Mouse (Mus musculus): Measurements from ENCODE around the gene Mss51. TPM values are rescaled to one million over a fixed set of nuclear protein-coding genes. Genes with fewer than 3 reads are reported as not detected.
A peak's percentile ranks its signal among the peaks of the same experiment; 100 is the strongest.

Gene Mss51
- polyA plus RNA-seq, 2 experiments from 2014 or later: 0.60 to 2.5 TPM

DNA sequence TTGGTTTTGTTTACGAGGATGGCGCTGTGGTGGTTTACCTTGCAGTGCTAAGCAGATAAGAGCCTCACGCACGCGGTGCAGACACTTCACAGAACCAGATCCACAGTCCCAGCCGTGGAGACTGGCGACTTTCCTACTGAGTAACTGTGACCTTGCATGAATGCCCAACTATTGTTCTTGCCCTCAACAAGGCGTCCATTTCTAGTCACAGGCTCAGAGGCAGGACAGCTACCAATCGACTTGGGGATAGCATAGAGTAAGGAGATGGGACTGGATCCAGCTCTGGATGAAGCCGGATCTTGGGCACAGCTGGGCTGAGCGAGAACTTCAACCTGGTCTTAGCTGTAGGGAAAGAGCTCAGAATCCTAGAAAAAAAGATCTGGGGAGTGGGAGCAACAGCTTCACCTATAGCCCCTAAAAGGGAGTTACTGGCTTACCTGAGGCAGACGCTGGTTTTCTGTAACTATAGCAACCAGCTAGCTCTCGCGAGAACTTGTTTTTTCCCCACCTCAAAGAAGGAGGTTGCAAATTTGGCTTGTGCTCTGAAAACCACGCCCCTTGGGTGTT is 44.9 kb downstream of the Mss51 start, which contains the start of gene Cfap70:
TSS of gene Cfap70 (minus strand) at position 462 of the 567 bp plus-strand sequence.
- peak; percentile 36 for ATAC-seq

GRCm38 (mm10) chr14:20451302-20451701 is 45.4 kb downstream of the Mss51 start:
- no peak for ATAC-seq

- ATAC-seq: no peak
These were observed 49.5 kb downstream of the Mss51 start for GRCm38 (mm10) chr14:20447209-20447608.

DNA sequence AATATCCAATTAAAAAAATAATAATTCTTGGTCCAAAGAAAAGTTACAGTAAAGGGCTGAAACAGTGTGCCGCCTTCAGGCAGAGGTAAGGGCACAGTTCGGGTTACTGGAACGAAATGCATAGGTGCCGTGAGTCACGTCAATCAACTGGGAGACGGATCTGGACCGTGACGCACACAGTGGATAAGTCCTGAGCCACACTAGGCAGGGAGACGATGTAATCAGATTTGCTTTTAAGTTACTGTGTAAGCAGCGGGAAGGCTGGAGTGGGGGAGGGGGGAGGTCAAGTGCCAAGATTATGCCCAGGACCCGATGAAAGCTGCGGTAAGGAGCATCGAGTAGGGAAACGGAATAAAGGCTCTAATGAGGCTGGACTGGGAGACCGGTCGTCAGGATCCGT is 54.4 kb downstream of the Mss51 start:
- no peak for ATAC-seq

DNA sequence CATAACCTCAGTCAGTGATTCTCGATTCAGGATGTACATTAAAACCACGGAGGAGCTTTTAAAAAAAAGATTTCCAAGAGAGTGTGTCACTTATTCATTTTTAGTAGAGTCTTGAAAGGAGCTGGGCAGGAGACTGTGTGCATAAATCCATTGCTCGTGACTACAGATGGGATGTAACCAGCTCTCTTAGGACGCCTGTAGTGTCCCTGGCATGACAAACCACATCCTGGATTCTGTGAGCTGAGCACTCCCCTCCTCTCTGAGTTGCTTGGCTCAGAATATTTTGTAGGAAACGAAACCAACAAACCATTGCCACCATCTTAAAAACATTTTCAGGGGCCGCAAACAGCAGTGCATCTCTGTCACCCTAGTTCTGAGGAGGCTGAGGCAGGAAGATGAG is 59.7 kb downstream of the Mss51 start:
- no peak for ATAC-seq

Other genes with a start within 250 kb of the Mss51 start
- gene Kcnk16, start 227.7 kb downstream of the Mss51 start, polyA plus RNA-seq (2017; shearing (Covaris generic)): not detected
- gene Nudt13, start 202.2 kb downstream of the Mss51 start, polyA plus RNA-seq (2017; shearing (Covaris generic)): 10 to 100 TPM; 16.2 to 17.6 TPM
- gene Ecd, start 148.8 kb downstream of the Mss51 start, polyA plus RNA-seq (2017; shearing (Covaris generic)): 10 to 100 TPM; 59.5 to 69.5 TPM
- gene Fam149b, start 148.7 kb downstream of the Mss51 start, polyA plus RNA-seq (2017; shearing (Covaris generic)): 10 to 100 TPM; 38.4 to 66.1 TPM
- gene Dnajc9, start 108.0 kb downstream of the Mss51 start, polyA plus RNA-seq (2017; shearing (Covaris generic)): 100 to 1,000 TPM; 100 to 140 TPM
- gene Mrps16, start 103.3 kb downstream of the Mss51 start, polyA plus RNA-seq (2017; shearing (Covaris generic)): 100 to 1,000 TPM; 127 to 128 TPM
- gene Cfap70, start 44.7 kb downstream of the Mss51 start, polyA plus RNA-seq (2017; shearing (Covaris generic)): not detected
- 10 to 100 TPM; 51.3 to 57.5 TPM for gene Anxa7, start 16.8 kb downstream of the Mss51 start, polyA plus RNA-seq (2017; shearing (Covaris generic))
- 10 to 100 TPM; 29.8 to 47.4 TPM for gene Ppp3cb, start 49.7 kb upstream of the Mss51 start, polyA plus RNA-seq (2017; shearing (Covaris generic))
- gene Usp54, start 144.2 kb upstream of the Mss51 start, polyA plus RNA-seq (2017; shearing (Covaris generic)): 1 to 10 TPM; 1.6 to 2.2 TPM
- gene Myoz1, start 159.6 kb upstream of the Mss51 start, polyA plus RNA-seq (2017; shearing (Covaris generic)): not detected
- not detected for gene Synpo2l, start 171.5 kb upstream of the Mss51 start, polyA plus RNA-seq (2017; shearing (Covaris generic))
- gene Sec24c, start 177.4 kb upstream of the Mss51 start, polyA plus RNA-seq (2017; shearing (Covaris generic)): 10 to 100 TPM; 94.7 to 97.5 TPM
- 1 to 10 TPM; 5.6 to 6.6 TPM for gene Fut11, start 198.1 kb upstream of the Mss51 start, polyA plus RNA-seq (2017; shearing (Covaris generic))
- gene Chchd1, start 206.1 kb upstream of the Mss51 start, polyA plus RNA-seq (2017; shearing (Covaris generic)): 100 to 1,000 TPM; 152 to 154 TPM
- 10 to 100 TPM; 19.2 to 24.8 TPM for gene Zswim8, start 210.7 kb upstream of the Mss51 start, polyA plus RNA-seq (2017; shearing (Covaris generic))
- gene Ndst2, start 237.7 kb upstream of the Mss51 start, polyA plus RNA-seq (2017; shearing (Covaris generic)): 10 to 100 TPM in 1 of 2 experiments, 1 to 10 TPM in 1; 9.0 to 12.0 TPM